Mouse (Mus musculus): ENCODE measurements around the gene Ilvbl.

GRCm38 (mm10) chr10:78583939-78584338 lies 9.8 kb downstream of the Ilvbl start:
- TF ChIP-seq CTCF (IDR thresholded peaks at IDR 0.05; ENCODE audit: low read depth) (no peak), EP300 (IDR thresholded peaks at IDR 0.05; ENCODE audit: low read depth) (no peak)

Measured in liver, embryonic 14.5 days (tissue).